Mouse (Mus musculus): ENCODE data around the gene Zcchc17. TPM values are rescaled to one million over a fixed set of nuclear protein-coding genes. Genes with fewer than 3 reads are reported as not detected.

The Zcchc17 gene
- polyA plus RNA-seq, 2 experiments = 33.3 to 76.3 TPM

GRCm38 (mm10) chr4:130286531-130286930 is 73.2 kb downstream of the Zcchc17 start:
- Histone ChIP-seq H3K9me3 (ENCODE audit: control insufficient read depth, low read length) (no peaks in the 10 kb centered on the region), H3K27ac (replicated peaks; ENCODE audit: low read depth, low read length) (no peak overlapping the region), H3K4me2 (replicated peaks; ENCODE audit: low read depth, low read length, severe bottlenecking) (no peak overlapping the region), H3K27me3 (ENCODE audit: control insufficient read depth, insufficient read depth, low read length) (no peaks in the 10 kb centered on the region), H3K4me1 (ENCODE audit: control insufficient read depth, insufficient read depth, low read length) (no peaks in the 10 kb centered on the region), H3K9ac (ENCODE audit: low read depth, low read length, severe bottlenecking) (no peak overlapping the region), H3K4me3 (replicated peaks; ENCODE audit: low read length) (no peak overlapping the region), H3K36me3 (ENCODE audit: control insufficient read depth, insufficient read depth, low read length) (no peaks in the 10 kb centered on the region)
- ATAC-seq (ENCODE audit: low FRiP score, low read depth) = no peak
- no peak for DNase-seq (ENCODE audit: low spot score)
- TF ChIP-seq POLR2A (IDR thresholded peaks at IDR 0.05; ENCODE audit: borderline replicate concordance, extremely low read depth, insufficient read depth, insufficient read length) = no peak
- WGBS = 38% methylated on average over 3 of the region's 3 CpGs

DNA sequence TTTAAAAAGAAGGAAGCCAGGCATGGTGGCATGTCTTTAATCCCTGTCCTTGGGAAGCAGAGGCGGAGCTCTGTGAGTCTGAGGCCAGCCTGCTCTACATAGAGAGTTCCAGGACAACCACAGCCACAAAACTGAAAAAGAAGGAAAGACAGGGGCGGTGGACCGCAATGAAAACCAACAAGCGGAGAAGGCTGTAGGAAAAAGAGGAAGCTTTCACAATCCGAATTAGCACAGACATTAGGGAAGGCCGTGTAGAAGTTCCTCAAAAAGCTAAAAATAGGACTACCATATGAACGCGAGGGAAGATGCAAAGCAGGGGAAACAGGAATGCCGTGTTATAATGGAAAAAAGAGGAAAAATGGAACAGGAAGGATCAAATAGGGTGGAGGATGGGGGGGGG is 75.9 kb downstream of the Zcchc17 start:
- ATAC-seq (ENCODE audit: low FRiP score, low read depth) = no peak
- no peak overlapping the region for H3K4me3 ChIP-seq (replicated peaks; ENCODE audit: low read length)
- H3K4me2 ChIP-seq (replicated peaks; ENCODE audit: low read depth, low read length, severe bottlenecking) = no peak overlapping the region
- 88% methylated on average over 9 of the region's 9 CpGs for WGBS
- no peak for TF ChIP-seq POLR2A (IDR thresholded peaks at IDR 0.05; ENCODE audit: borderline replicate concordance, extremely low read depth, insufficient read depth, insufficient read length)
- no peaks in the 10 kb centered on the region for H3K27me3 ChIP-seq (ENCODE audit: control insufficient read depth, insufficient read depth, low read length)
- no peaks in the 10 kb centered on the region for H3K4me1 ChIP-seq (ENCODE audit: control insufficient read depth, insufficient read depth, low read length)
- no peak overlapping the region for H3K9ac ChIP-seq (ENCODE audit: low read depth, low read length, severe bottlenecking)
- no peak overlapping the region for H3K27ac ChIP-seq (replicated peaks; ENCODE audit: low read depth, low read length)
- H3K36me3 ChIP-seq (ENCODE audit: control insufficient read depth, insufficient read depth, low read length) = no peaks in the 10 kb centered on the region
- no peak for DNase-seq (ENCODE audit: low spot score)
- no peaks in the 10 kb centered on the region for H3K9me3 ChIP-seq (ENCODE audit: control insufficient read depth, low read length)

DNA sequence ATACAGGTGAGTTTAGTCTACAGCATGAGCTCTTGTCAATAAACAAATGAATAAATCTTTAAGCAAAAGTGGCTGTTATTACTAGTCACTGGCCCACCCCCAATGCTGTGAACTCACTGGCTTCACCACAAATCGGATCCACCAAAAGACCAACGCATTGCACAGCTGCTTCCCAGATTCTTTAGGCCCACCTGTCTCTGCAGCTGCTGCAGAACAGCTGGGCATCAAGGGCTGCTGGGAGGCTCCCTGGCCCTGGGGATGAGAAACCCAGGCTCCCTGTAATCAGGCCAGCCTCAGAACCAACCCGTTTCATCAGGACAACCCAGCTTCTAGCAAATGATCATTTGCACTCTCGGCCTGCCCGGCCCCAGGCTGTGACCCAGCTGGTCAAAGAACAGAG is 76.9 kb downstream of the Zcchc17 start:
- DNase-seq (ENCODE audit: low spot score) (peak; percentile 67), ATAC-seq (ENCODE audit: low FRiP score, low read depth) (peak; percentile 75; the same call in 1 of the 2 replicates)
- Histone ChIP-seq H3K27me3 (ENCODE audit: control insufficient read depth, insufficient read depth, low read length) (no peaks in the 10 kb centered on the region), H3K36me3 (ENCODE audit: control insufficient read depth, insufficient read depth, low read length) (no peaks in the 10 kb centered on the region), H3K4me2 (replicated peaks; ENCODE audit: low read depth, low read length, severe bottlenecking) (no peak overlapping the region), H3K4me1 (ENCODE audit: control insufficient read depth, insufficient read depth, low read length) (no peaks in the 10 kb centered on the region), H3K27ac (replicated peaks; ENCODE audit: low read depth, low read length) (no peak overlapping the region), H3K9me3 (ENCODE audit: control insufficient read depth, low read length) (no peaks in the 10 kb centered on the region), H3K9ac (ENCODE audit: low read depth, low read length, severe bottlenecking) (no peak overlapping the region), H3K4me3 (replicated peaks; ENCODE audit: low read length) (no peak overlapping the region)
- TF ChIP-seq POLR2A (IDR thresholded peaks at IDR 0.05; ENCODE audit: borderline replicate concordance, extremely low read depth, insufficient read depth, insufficient read length) = no peak
- 53% methylated on average over 5 of the region's 5 CpGs for WGBS

GRCm38 (mm10) chr4:130279105-130279504 is 80.6 kb downstream of the Zcchc17 start, which contains the start of gene Serinc2:
Gene Serinc2, minus strand, starts transcription at chr4:130279205.
- Histone ChIP-seq H3K9ac (ENCODE audit: low read depth, low read length, severe bottlenecking) (no peak within 1 kb of the TSS), H3K4me3 (replicated peaks; ENCODE audit: low read length) (no peak within 1 kb of the TSS), H3K4me2 (replicated peaks; ENCODE audit: low read depth, low read length, severe bottlenecking) (no peak within 1 kb of the TSS), H3K4me1 (ENCODE audit: control insufficient read depth, insufficient read depth, low read length) (0 out of 2 replicates have a peak, but pooled peaks cover 2% of the 10 kb centered on the region), H3K36me3 (ENCODE audit: control insufficient read depth, insufficient read depth, low read length) (no peaks in the 10 kb centered on the region), H3K9me3 (ENCODE audit: control insufficient read depth, low read length) (no peaks in the 10 kb centered on the region), H3K27me3 (ENCODE audit: control insufficient read depth, insufficient read depth, low read length) (no peaks in the 10 kb centered on the region), H3K27ac (replicated peaks; ENCODE audit: low read depth, low read length) (no peak within 1 kb of the TSS)
- DNase-seq (ENCODE audit: low spot score) (no peak), ATAC-seq (ENCODE audit: low FRiP score, low read depth) (no peak)
- no peak for TF ChIP-seq POLR2A (IDR thresholded peaks at IDR 0.05; ENCODE audit: borderline replicate concordance, extremely low read depth, insufficient read depth, insufficient read length)
- 61% methylated on average over 2 of the region's 2 CpGs for WGBS

GRCm38 (mm10) chr4:130276573-130277176 is 83.1 kb downstream of the Zcchc17 start:
- no peak overlapping the region for H3K27ac ChIP-seq (replicated peaks; ENCODE audit: low read depth, low read length)
- WGBS = 64% methylated on average over 7 of the region's 7 CpGs
- TF ChIP-seq POLR2A (IDR thresholded peaks at IDR 0.05; ENCODE audit: borderline replicate concordance, extremely low read depth, insufficient read depth, insufficient read length) = no peak
- no peaks in the 10 kb centered on the region for H3K9me3 ChIP-seq (ENCODE audit: control insufficient read depth, low read length)
- H3K36me3 ChIP-seq (ENCODE audit: control insufficient read depth, insufficient read depth, low read length) = peaks cover 2% of the 10 kb centered on the region; the same call in 1 of the 2 replicates
- peaks cover 10% of the 10 kb centered on the region; the same call in 1 of the 2 replicates for H3K4me1 ChIP-seq (ENCODE audit: control insufficient read depth, insufficient read depth, low read length)
- no peak overlapping the region for H3K4me2 ChIP-seq (replicated peaks; ENCODE audit: low read depth, low read length, severe bottlenecking)
- H3K4me3 ChIP-seq (replicated peaks; ENCODE audit: low read length) = no peak overlapping the region
- DNase-seq (ENCODE audit: low spot score) = no peak
- no peaks in the 10 kb centered on the region for H3K27me3 ChIP-seq (ENCODE audit: control insufficient read depth, insufficient read depth, low read length)
- no peak for ATAC-seq (ENCODE audit: low FRiP score, low read depth)
- H3K9ac ChIP-seq (ENCODE audit: low read depth, low read length, severe bottlenecking) = no peak overlapping the region

Data from limb, embryonic 14.5 days (tissue).